Mouse (Mus musculus) ovary, postnatal 10 days (tissue): ENCODE measurements around the gene Cdc42ep1.
"Not testable (repeated sequence)": the region's sequence is repeated elsewhere in the genome, so short reads cannot be mapped to it uniquely, and the experiment has no call there.

Experiments used
- DNase-seq: peaks from one replicate; pipeline ENCODE4 v3.0.0; 2022; ENCODE audit warnings: low spot score

Gene Cdc42ep1

GRCm38 (mm10) chr15:78878792-78879516 lies 36.5 kb downstream of the Cdc42ep1 start:
- DNase-seq, result not testable (repeated sequence)

GRCm38 (mm10) chr15:78880432-78880831 lies 38.0 kb downstream of the Cdc42ep1 start:
- DNase-seq, result no peak

- DNase-seq, result no peak
These were observed 39.4 kb downstream of the Cdc42ep1 start for GRCm38 (mm10) chr15:78881828-78882227.

- no peak for DNase-seq
These were observed 47.0 kb downstream of the Cdc42ep1 start for GRCm38 (mm10) chr15:78889401-78889853.

GRCm38 (mm10) chr15:78892440-78892839 lies 50.0 kb downstream of the Cdc42ep1 start:
- DNase-seq, result no peak

GRCm38 (mm10) chr15:78894726-78895125 lies 52.3 kb downstream of the Cdc42ep1 start:
- DNase-seq, result no peak

GRCm38 (mm10) chr15:78895741-78896140 lies 53.3 kb downstream of the Cdc42ep1 start:
- no peak for DNase-seq

- no peak for DNase-seq
These were observed 53.7 kb downstream of the Cdc42ep1 start for GRCm38 (mm10) chr15:78896149-78896548.

GRCm38 (mm10) chr15:78897488-78897887 lies 55.1 kb downstream of the Cdc42ep1 start:
- DNase-seq, result no peak

GRCm38 (mm10) chr15:78898507-78899001 lies 56.1 kb downstream of the Cdc42ep1 start:
- no peak for DNase-seq

GRCm38 (mm10) chr15:78899409-78899739 lies 57.0 kb downstream of the Cdc42ep1 start, which contains the start of gene Gm49510:
Gm49510 (plus strand) TSS chr15:78899667.
- DNase-seq, result no peak

- DNase-seq, result peak; percentile 53
These were observed 57.5 kb downstream of the Cdc42ep1 start, which contains the start of gene Sh3bp1 for GRCm38 (mm10) chr15:78899740-78900584. Sh3bp1 (plus strand) TSS chr15:78899768.
